20 mouse cellular contexts compared by ENCODE assay signal in the genomic region with DNA sequence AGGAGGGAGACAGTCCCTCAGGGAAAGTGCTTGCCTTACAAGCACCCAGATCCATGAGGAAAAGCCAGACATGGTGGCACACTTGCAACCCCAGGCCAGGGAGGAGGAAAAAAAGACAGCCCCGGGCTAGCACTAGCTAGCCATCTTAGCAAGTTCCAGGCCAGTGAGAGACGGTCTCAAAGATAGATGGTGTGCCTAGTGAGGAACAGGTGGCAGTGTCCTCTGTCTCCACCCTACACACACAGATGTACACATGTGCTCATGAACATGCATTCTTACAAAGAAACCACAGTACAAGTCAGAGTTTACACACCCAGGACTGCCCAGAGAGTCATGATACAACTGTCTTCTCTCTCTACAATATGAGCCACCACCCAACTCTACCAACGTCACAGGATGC.
"Had no signal": no experiment of that assay in that cellular context is flagged by ENCODE, and none has a peak within 500 bp of the region (broad histone marks: within the 10 kb centered on the region; RNA-seq: fewer than 3 reads in every experiment).

No protein-coding gene starts in this region.

- H3K4me2 ChIP-seq: liver, embryonic 13.5 days; liver, embryonic 15.5 days; lung, embryonic 15.5 days; midbrain, embryonic 13.5 days; midbrain, embryonic 15.5 days; neural tube, embryonic 13.5 days; neural tube, embryonic 15.5 days; stomach, embryonic 15.5 days had no signal

- DNase-seq: liver, embryonic 13.5 days; liver, postnatal 0 days; lung, adult 2 months; lung, postnatal 14 days; lung, postnatal 36 days; right cerebral cortex, postnatal 14 days; thymus, adult 2 months; thymus, postnatal 25 days; thymus, postnatal 4 days had no signal

- H3K27ac ChIP-seq: liver, embryonic 13.5 days; liver, embryonic 15.5 days; lung, embryonic 15.5 days; macrophage; midbrain, embryonic 13.5 days; midbrain, embryonic 15.5 days; neural tube, embryonic 13.5 days; neural tube, embryonic 15.5 days; stomach, embryonic 15.5 days; stomach, postnatal 0 days had no signal

- H3K36me3 ChIP-seq: lung, embryonic 15.5 days; midbrain, embryonic 15.5 days; neural tube, embryonic 15.5 days had no signal

- H3K9ac ChIP-seq: liver, embryonic 13.5 days; liver, embryonic 15.5 days; liver, postnatal 0 days; lung, embryonic 15.5 days; midbrain, embryonic 13.5 days; midbrain, embryonic 15.5 days; neural tube, embryonic 13.5 days; neural tube, embryonic 15.5 days; stomach, embryonic 15.5 days had no signal

- H3K4me1 ChIP-seq: liver, embryonic 13.5 days; liver, embryonic 15.5 days had no signal

- H3K9me3 ChIP-seq: liver, embryonic 13.5 days; liver, embryonic 15.5 days; lung, embryonic 15.5 days; megakaryocyte, embryonic 14.5 days; midbrain, embryonic 13.5 days; midbrain, embryonic 15.5 days; neural tube, embryonic 13.5 days; neural tube, embryonic 15.5 days; stomach, embryonic 15.5 days had no signal

- ATAC-seq: liver, postnatal 0 days; lung, postnatal 0 days; midbrain, embryonic 13.5 days; midbrain, embryonic 15.5 days had no signal

- H3K4me3 ChIP-seq: liver, embryonic 13.5 days; liver, embryonic 15.5 days; lung, embryonic 15.5 days; midbrain, embryonic 13.5 days; midbrain, embryonic 15.5 days; neural tube, embryonic 13.5 days; neural tube, embryonic 15.5 days; stomach, embryonic 15.5 days had no signal

- H3K27me3 ChIP-seq: liver, embryonic 13.5 days; liver, embryonic 15.5 days; lung, embryonic 15.5 days; midbrain, embryonic 13.5 days; midbrain, embryonic 15.5 days; neural tube, embryonic 13.5 days; stomach, embryonic 15.5 days had no signal
